Mouse (Mus musculus): Measurements from ENCODE around the gene Nhej1.

Nhej1 gene

GRCm38 (mm10) chr1:74926721-74927120 lies 198.3 kb downstream of the Nhej1 start:
- DNase-seq, result peak; percentile 52

GRCm38 (mm10) chr1:74924464-74924863 lies 200.5 kb downstream of the Nhej1 start:
- DNase-seq, result peak; percentile 28

All from kidney, adult 11 months (tissue).